Mouse (Mus musculus) bone marrow macrophage, adult 2 months (primary cell): Measurements from ENCODE around the gene Umps. TPM values are rescaled to one million over a fixed set of nuclear protein-coding genes. Genes with fewer than 3 reads are reported as not detected.

ENCODE experiments used
- H3K27ac ChIP-seq: 2 replicates; pipeline ENCODE4 v1.5.1; 2012; ENCODE audit warnings: low read depth, low read length; ENCODE audit not compliant: insufficient read depth
- H3K4me1 ChIP-seq: 2 replicates; pipeline ENCODE4 v1.6.1; 2012; ENCODE audit warnings: low read length; ENCODE audit not compliant: control insufficient read depth, insufficient read depth
- H3K4me3 ChIP-seq: 2 replicates; pipeline ENCODE4 v1.5.1; 2012; ENCODE audit warnings: mild to moderate bottlenecking, low read length, moderate library complexity; ENCODE audit not compliant: insufficient read depth
- CTCF ChIP-seq: IDR thresholded peaks from 2 replicates; pipeline ENCODE4 v1.5.1; 2012; ENCODE audit warnings: low read depth, mild to moderate bottlenecking, low read length, moderate library complexity
- POLR2A ChIP-seq: IDR thresholded peaks from 2 replicates; pipeline ENCODE4 v1.6.1; 2012; ENCODE audit warnings: mild to moderate bottlenecking, low read depth, low read length, borderline replicate concordance
- polyA plus RNA-seq: library from polyadenylated mRNA; stranded (reverse); fragments of >200 nt; gene quantifications from 2 replicates; pipeline ENCODE4 v1.2.4, GENCODE M21; 2012; ENCODE audit not compliant: missing spikeins, insufficient read depth, insufficient read length

Umps gene
- polyA plus RNA-seq, 1 experiment = 11.6 TPM

- TF ChIP-seq CTCF (no peak), POLR2A (no peak)
- Histone ChIP-seq H3K27ac (no peak overlapping the region), H3K4me1 (no peaks in the 10 kb centered on the region), H3K4me3 (no peak overlapping the region)
These were observed 28.7 kb upstream of the Umps start for GRCm38 (mm10) chr16:33995496-33995895.

GRCm38 (mm10) chr16:33994321-33994720 lies 27.5 kb upstream of the Umps start:
- Histone ChIP-seq H3K27ac (no peak overlapping the region), H3K4me1 (no peaks in the 10 kb centered on the region), H3K4me3 (no peak overlapping the region)
- TF ChIP-seq POLR2A (no peak), CTCF (no peak)

- no peak for TF ChIP-seq POLR2A
- TF ChIP-seq CTCF = no peak
- H3K27ac ChIP-seq = no peak overlapping the region
- peaks cover 2% of the 10 kb centered on the region for H3K4me1 ChIP-seq
- no peak overlapping the region for H3K4me3 ChIP-seq
These were observed 23.9 kb upstream of the Umps start for GRCm38 (mm10) chr16:33990712-33991111.

- no peak overlapping the region for H3K27ac ChIP-seq
- peaks cover 9% of the 10 kb centered on the region for H3K4me1 ChIP-seq
- H3K4me3 ChIP-seq = no peak overlapping the region
- TF ChIP-seq CTCF (no peak), POLR2A (no peak)
These were observed 22.3 kb upstream of the Umps start for GRCm38 (mm10) chr16:33989106-33989505.

GRCm38 (mm10) chr16:33988358-33989012 lies 21.6 kb upstream of the Umps start:
- no peak overlapping the region for H3K4me3 ChIP-seq
- no peak overlapping the region for H3K27ac ChIP-seq
- peaks cover 9% of the 10 kb centered on the region for H3K4me1 ChIP-seq
- TF ChIP-seq POLR2A = no peak
- TF ChIP-seq CTCF = peak; percentile 73

GRCm38 (mm10) chr16:33986993-33987392 lies 20.2 kb upstream of the Umps start:
- Histone ChIP-seq H3K27ac (no peak overlapping the region), H3K4me1 (peaks cover 9% of the 10 kb centered on the region), H3K4me3 (no peak overlapping the region)
- TF ChIP-seq POLR2A = no peak
- TF ChIP-seq CTCF = no peak

GRCm38 (mm10) chr16:33985372-33985771 lies 18.5 kb upstream of the Umps start:
- Histone ChIP-seq H3K27ac (no peak overlapping the region), H3K4me1 (peaks cover 9% of the 10 kb centered on the region), H3K4me3 (no peak overlapping the region)
- TF ChIP-seq POLR2A (no peak), CTCF (no peak)

- no peak overlapping the region for H3K27ac ChIP-seq
- peaks cover 9% of the 10 kb centered on the region for H3K4me1 ChIP-seq
- no peak overlapping the region for H3K4me3 ChIP-seq
- TF ChIP-seq CTCF (no peak), POLR2A (no peak)
These were observed 16.9 kb upstream of the Umps start for GRCm38 (mm10) chr16:33983712-33984111.

- Histone ChIP-seq H3K27ac (no peak overlapping the region), H3K4me3 (no peak overlapping the region), H3K4me1 (no peaks in the 10 kb centered on the region; the same call in 1 of the 2 replicates)
- TF ChIP-seq CTCF = no peak
- no peak for TF ChIP-seq POLR2A
These were observed 13.0 kb upstream of the Umps start for GRCm38 (mm10) chr16:33979855-33980254.

GRCm38 (mm10) chr16:33967283-33967640 lies 424 bp upstream of the Umps start:
- H3K4me1 ChIP-seq = peaks cover 5% of the 10 kb centered on the region
- peak overlapping the region; percentile 97 for H3K4me3 ChIP-seq
- peak overlapping the region; percentile 41 for H3K27ac ChIP-seq
- TF ChIP-seq POLR2A (no peak), CTCF (no peak)
